Mouse (Mus musculus): Measurements from ENCODE around the gene Map10. TPM values are rescaled to one million over a fixed set of nuclear protein-coding genes. Genes with fewer than 3 reads are reported as not detected.

The Map10 gene
- total and polyA plus RNA-seq, 3 experiments = 1.3 to 6.7 (median 2.3) TPM

DNA sequence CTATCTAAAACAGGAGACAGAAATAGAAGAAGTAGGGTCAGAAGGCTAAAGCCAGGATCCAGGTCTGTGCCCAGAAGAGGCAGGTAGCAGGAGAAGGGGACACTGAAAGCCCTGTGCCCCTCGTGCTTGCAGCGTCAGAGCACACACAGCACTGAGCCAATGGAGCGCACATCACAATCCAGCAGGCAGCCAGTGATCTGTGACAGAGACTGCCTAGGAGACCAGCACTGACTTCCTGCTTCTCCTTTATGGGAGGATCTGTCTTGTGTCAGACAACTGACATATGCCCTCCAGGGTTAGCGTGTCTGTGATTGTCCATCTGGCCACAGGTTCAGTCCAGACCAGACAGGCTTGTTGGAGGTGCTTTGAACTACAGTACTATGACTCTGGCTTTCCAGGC, 49.3 kb upstream of the Map10 start:
- no peaks in the 10 kb centered on the region for H3K36me3 ChIP-seq (replicated peaks in 1 of 2; ENCODE audit: control insufficient read depth in 1 of 2, insufficient read depth in 1 of 2, low read length in 1 of 2)
- in situ Hi-C loops (cut with MboI; ENCODE audit: low pct_ligation_motif_present, low pct_unique_long_range_greater_than_20kb, low sequenced_read_pairs) = no loop called here
- H3K27me3 ChIP-seq (replicated peaks) = no peaks in the 10 kb centered on the region
- H3K4me1 ChIP-seq (ENCODE audit: control insufficient read depth in 1 of 2, insufficient read depth in 2 of 2) = peaks cover 14 to 49% of the 10 kb centered on the region in 2 experiments
- peaks cover 5% of the 10 kb centered on the region for H3K9me3 ChIP-seq (replicated peaks; ENCODE audit: low read length)
- no peak overlapping the region for H3K9ac ChIP-seq (ENCODE audit: insufficient read depth, low read depth)
- no peak for DNase-seq (ENCODE audit: extremely low read depth)
- no peak overlapping the region for H3K4me2 ChIP-seq (ENCODE audit: insufficient read depth, low read depth, poor library complexity, severe bottlenecking)
- H3K27ac ChIP-seq (ENCODE audit: insufficient read depth, low read depth) = no peak overlapping the region
- H3K4me3 ChIP-seq (replicated peaks in 1 of 3; ENCODE audit: low read depth in 2 of 3, low read length in 2 of 3, poor library complexity in 1 of 3) = no peak overlapping the region
- no peak for TF ChIP-seq PAX5 (IDR thresholded peaks at IDR 0.05; ENCODE audit: low read length)
- TF ChIP-seq SMC3 (IDR thresholded peaks at IDR 0.05; ENCODE audit: low read depth, low read length) = no peak
- TF ChIP-seq MEF2A (IDR thresholded peaks at IDR 0.05; ENCODE audit: borderline replicate concordance, low read depth, low read length) = no peak
- TF ChIP-seq MXI1 (IDR thresholded peaks at IDR 0.05; ENCODE audit: low read depth, low read length) = no peak
- TF ChIP-seq NRF1 (IDR thresholded peaks at IDR 0.05; ENCODE audit: low read depth, low read length) = no peak
- TF ChIP-seq JUN (IDR thresholded peaks at IDR 0.05; ENCODE audit: insufficient read depth, low read depth, low read length) = no peak
- TF ChIP-seq MAFK (IDR thresholded peaks at IDR 0.05; ENCODE audit: insufficient replicate concordance, low read length) = no peak
- TF ChIP-seq NELFE (IDR thresholded peaks at IDR 0.05; ENCODE audit: low read depth, low read length) = no peak
- TF ChIP-seq GABPA (IDR thresholded peaks at IDR 0.05; ENCODE audit: insufficient replicate concordance, low read depth, low read length) = no peak
- no peak for TF ChIP-seq TBP (conservative IDR thresholded peaks at IDR 0.05; ENCODE audit: low read depth, low read length)
- no peak for TF ChIP-seq ZKSCAN1 (IDR thresholded peaks at IDR 0.05; ENCODE audit: borderline replicate concordance, low read depth, low read length)
- no peak for TF ChIP-seq RCOR1 (conservative IDR thresholded peaks at IDR 0.05; ENCODE audit: low read depth, low read length)
- no peak for TF ChIP-seq USF2 (conservative IDR thresholded peaks at IDR 0.05; ENCODE audit: low read depth, low read length)
- TF ChIP-seq UBTF (IDR thresholded peaks at IDR 0.05; ENCODE audit: low read depth, low read length) = no peak
- no peak for TF ChIP-seq TCF12 (IDR thresholded peaks at IDR 0.05; ENCODE audit: low read depth, low read length)
- no peak for TF ChIP-seq RAD21 (IDR thresholded peaks at IDR 0.05; ENCODE audit: low read depth, low read length)
- TF ChIP-seq USF1 (IDR thresholded peaks at IDR 0.05; ENCODE audit: low read depth, low read length) = no peak
- no peaks in the 10 kb centered on the region for H3K79me2 ChIP-seq (replicated peaks; ENCODE audit: control insufficient read depth, extremely low read depth, insufficient read depth, poor library complexity, severe bottlenecking)
- dilution Hi-C loops (cut with MboI; ENCODE audit: extremely low pct_ligation_motif_present, extremely low pct_unique_long_range_greater_than_20kb, low sequenced_read_pairs) = no loop called here

DNA sequence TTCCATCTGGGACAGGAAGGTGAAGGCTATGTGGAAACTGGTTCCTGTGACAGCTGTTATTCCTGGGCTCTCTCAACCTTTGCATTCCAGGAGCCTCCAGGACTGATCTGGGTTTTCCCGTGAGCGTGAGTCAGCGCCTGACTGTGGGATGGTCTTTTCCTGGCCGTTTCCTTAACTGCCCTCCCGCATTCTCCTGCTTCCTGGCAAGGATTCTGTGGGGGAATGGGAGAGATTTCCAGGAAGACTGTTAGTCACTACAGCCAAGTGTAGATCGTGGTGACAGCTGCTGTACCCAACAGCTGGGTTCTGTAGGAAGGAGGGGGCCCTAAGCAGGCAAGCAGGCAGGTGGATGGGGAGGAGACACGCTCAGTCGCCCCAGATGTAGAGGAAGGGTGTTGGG, 45.3 kb upstream of the Map10 start:
- no peaks in the 10 kb centered on the region for H3K79me2 ChIP-seq (replicated peaks; ENCODE audit: control insufficient read depth, extremely low read depth, insufficient read depth, poor library complexity, severe bottlenecking)
- H3K27ac ChIP-seq (ENCODE audit: insufficient read depth, low read depth) = no peak overlapping the region
- no peak overlapping the region for H3K4me2 ChIP-seq (ENCODE audit: insufficient read depth, low read depth, poor library complexity, severe bottlenecking)
- in situ Hi-C loops (cut with MboI; ENCODE audit: low pct_ligation_motif_present, low pct_unique_long_range_greater_than_20kb, low sequenced_read_pairs) (no loop called here), dilution Hi-C loops (cut with MboI; ENCODE audit: extremely low pct_ligation_motif_present, extremely low pct_unique_long_range_greater_than_20kb, low sequenced_read_pairs) (no loop called here)
- peaks cover 6% of the 10 kb centered on the region for H3K9me3 ChIP-seq (replicated peaks; ENCODE audit: low read length)
- H3K4me3 ChIP-seq (replicated peaks in 1 of 3; ENCODE audit: low read depth in 2 of 3, low read length in 2 of 3, poor library complexity in 1 of 3) = no peak overlapping the region
- TF ChIP-seq ZMIZ1 (IDR thresholded peaks at IDR 0.05; ENCODE audit: low read depth, low read length) (no peak), HCFC1 (IDR thresholded peaks at IDR 0.05; ENCODE audit: low read depth, low read length) (no peak), RAD21 (IDR thresholded peaks at IDR 0.05; ENCODE audit: low read depth, low read length) (no peak), MAZ (IDR thresholded peaks at IDR 0.05; ENCODE audit: low read depth, low read length) (no peak), JUND (conservative IDR thresholded peaks at IDR 0.05; ENCODE audit: low read depth, low read length) (no peak), ELF1 (IDR thresholded peaks at IDR 0.05; ENCODE audit: low read depth, low read length) (no peak), IRF4 (IDR thresholded peaks at IDR 0.05; ENCODE audit: low read depth, low read length) (no peak), SIN3A (IDR thresholded peaks at IDR 0.05; ENCODE audit: low read length) (no peak), CHD2 (IDR thresholded peaks at IDR 0.05; ENCODE audit: low read length) (no peak), MEF2A (IDR thresholded peaks at IDR 0.05; ENCODE audit: borderline replicate concordance, low read depth, low read length) (no peak), TCF12 (IDR thresholded peaks at IDR 0.05; ENCODE audit: low read depth, low read length) (no peak), CHD1 (IDR thresholded peaks at IDR 0.05; ENCODE audit: low read depth, low read length) (no peak), ZNF384 (IDR thresholded peaks at IDR 0.05; ENCODE audit: low read depth, low read length) (no peak), NRF1 (IDR thresholded peaks at IDR 0.05; ENCODE audit: low read depth, low read length) (no peak)
- DNase-seq (ENCODE audit: extremely low read depth) = no peak
- H3K9ac ChIP-seq (ENCODE audit: insufficient read depth, low read depth) = no peak overlapping the region
- no peaks in the 10 kb centered on the region for H3K36me3 ChIP-seq (replicated peaks in 1 of 2; ENCODE audit: control insufficient read depth in 1 of 2, insufficient read depth in 1 of 2, low read length in 1 of 2)
- H3K4me1 ChIP-seq (ENCODE audit: control insufficient read depth in 1 of 2, insufficient read depth in 2 of 2) = peaks cover 11 to 27% of the 10 kb centered on the region in 2 experiments
- H3K27me3 ChIP-seq (replicated peaks) = no peaks in the 10 kb centered on the region

Data from CH12.LX (cell line).